Mouse (Mus musculus) midbrain, embryonic 14.5 days (tissue): Measurements from ENCODE around the gene Cdh16. TPM values are rescaled to one million over a fixed set of nuclear protein-coding genes. Genes with fewer than 3 reads are reported as not detected.
A peak's percentile ranks its signal among the peaks of the same experiment; 100 is the strongest.

Experiments
- ATAC-seq: fragments of 200-750 bp; cut with Nextera tagmentation; 2 replicates; pipeline ENCODE4 v1.8.0; 2017; ENCODE audit warnings: moderate number of reproducible peaks, moderate library complexity; ENCODE audit not compliant: low FRiP score, low TSS enrichment
- DNase-seq: peaks from one replicate; pipeline ENCODE4 v3.0.0-alpha.2; 2015
- H3K27ac ChIP-seq: fragments of 300-500 bp; sonication (generic); replicated peaks from 2 replicates; pipeline ENCODE4 v1.5.1; 2014; ENCODE audit warnings: mild to moderate bottlenecking, low read depth, low read length, moderate library complexity
- H3K27me3 ChIP-seq: fragments of 300-500 bp; sonication (generic); 2 replicates; pipeline ENCODE4 v1.6.1; 2014; ENCODE audit warnings: low read length, control low read depth, mixed read lengths; ENCODE audit not compliant: control insufficient read depth, insufficient read depth
- H3K36me3 ChIP-seq: fragments of 300-500 bp; sonication (generic); 2 replicates; pipeline ENCODE4 v1.6.1; 2014; ENCODE audit warnings: low read length, control low read depth; ENCODE audit not compliant: control insufficient read depth, insufficient read depth
- H3K4me1 ChIP-seq: fragments of 300-500 bp; sonication (generic); 2 replicates; pipeline ENCODE4 v1.6.1; 2014; ENCODE audit warnings: mild to moderate bottlenecking, antibody characterized with exemption, low read length, control low read depth; ENCODE audit not compliant: control insufficient read depth, insufficient read depth
- H3K4me2 ChIP-seq: fragments of 300-500 bp; sonication (generic); 2 replicates; pipeline ENCODE4 v1.6.1; 2014; ENCODE audit warnings: mild to moderate bottlenecking, low read length, moderate library complexity
- H3K4me3 ChIP-seq: fragments of 300-500 bp; sonication (generic); replicated peaks from 2 replicates; pipeline ENCODE4 v1.5.1; 2014; ENCODE audit warnings: low read depth, low read length
- H3K9ac ChIP-seq: fragments of 300-500 bp; sonication (generic); replicated peaks from 2 replicates; pipeline ENCODE4 v1.6.1; 2014; ENCODE audit warnings: mild to moderate bottlenecking, low read length, moderate library complexity
- H3K9me3 ChIP-seq: fragments of 300-500 bp; sonication (generic); 2 replicates; pipeline ENCODE4 v1.6.1; 2016; ENCODE audit warnings: low read length, control low read depth, mixed read lengths; ENCODE audit not compliant: control insufficient read depth
- WGBS: fragments of 180-500 bp; shearing (Covaris S2); extraction: QIAGEN DNeasy Blood & Tissue Kit; methylation state at CpG from one replicate; pipeline ENCODE4 v1.1.7; 2014; 5-methylcytosine and 5-hydroxymethylcytosine counted together
- polyA plus RNA-seq: library from polyadenylated mRNA; unstranded; fragments of >200 nt; fragmentation: Nextera tagmentation; extraction: Ambion mirVana; gene quantifications from 2 replicates; pipeline ENCODE4 v1.2.1, GENCODE M21; 2014

The Cdh16 gene
- polyA plus RNA-seq, 1 experiment from 2014 or later, result not detected

DNA sequence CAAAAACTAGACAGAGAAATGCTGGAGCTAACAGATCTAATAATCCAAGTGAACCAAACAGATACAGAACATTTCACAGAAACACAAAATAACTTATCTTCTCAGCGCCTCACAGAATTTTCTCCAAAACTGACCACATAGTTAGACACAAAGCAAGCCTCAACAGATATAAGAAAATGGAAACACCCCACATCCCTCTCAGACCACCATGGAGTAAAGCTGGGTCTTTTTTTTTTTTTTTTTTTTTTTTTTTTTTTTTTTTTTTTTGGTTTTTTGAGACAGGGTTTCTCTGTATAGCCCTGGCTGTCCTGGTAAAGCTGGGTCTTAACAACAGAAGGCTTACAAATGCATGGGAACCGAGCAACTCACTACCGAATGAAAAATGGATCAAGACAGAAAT is 47.4 kb downstream of the Cdh16 start:
- Histone ChIP-seq H3K36me3 (no peaks in the 10 kb centered on the region), H3K4me1 (no peaks in the 10 kb centered on the region), H3K4me2 (no peak overlapping the region), H3K27me3 (no peaks in the 10 kb centered on the region), H3K9me3 (no peaks in the 10 kb centered on the region), H3K4me3 (no peak overlapping the region), H3K9ac (no peak overlapping the region), H3K27ac (no peak overlapping the region)
- ATAC-seq, result no peak
- no peak for DNase-seq
- 90% methylated on average over 3 of the region's 3 CpGs for WGBS

GRCm38 (mm10) chr8:104570436-104571343 is 53.5 kb downstream of the Cdh16 start:
- Histone ChIP-seq H3K27ac (no peak overlapping the region), H3K9me3 (no peaks in the 10 kb centered on the region), H3K36me3 (no peaks in the 10 kb centered on the region), H3K4me3 (peak overlapping the region; percentile 30), H3K4me1 (peaks cover 5% of the 10 kb centered on the region; the same call in 1 of the 2 replicates), H3K9ac (peak overlapping the region; percentile 34; the same call in 1 of the 2 replicates), H3K4me2 (peak overlapping the region; percentile 67), H3K27me3 (no peaks in the 10 kb centered on the region)
- DNase-seq (peak; percentile 92), ATAC-seq (no peak; the same call in 1 of the 2 replicates)
- 9% methylated on average over 26 of the region's 26 CpGs for WGBS

- Histone ChIP-seq H3K4me2 (no peak overlapping the region), H3K27me3 (no peaks in the 10 kb centered on the region), H3K4me3 (no peak overlapping the region), H3K4me1 (peaks cover 5% of the 10 kb centered on the region; the same call in 1 of the 2 replicates), H3K9me3 (no peaks in the 10 kb centered on the region), H3K27ac (no peak overlapping the region), H3K9ac (no peak overlapping the region), H3K36me3 (no peaks in the 10 kb centered on the region)
- 58% methylated on average over 1 of the region's 1 CpGs for WGBS
- ATAC-seq, result no peak
- DNase-seq, result peak; percentile 46
Observed at GRCm38 (mm10) chr8:104569559-104569958, 54.6 kb downstream of the Cdh16 start.

GRCm38 (mm10) chr8:104565457-104565798 is 58.8 kb downstream of the Cdh16 start:
- Histone ChIP-seq H3K4me1 (peaks cover under 1% of the 10 kb centered on the region; the same call in 1 of the 2 replicates), H3K4me2 (no peak overlapping the region), H3K36me3 (no peaks in the 10 kb centered on the region), H3K27me3 (no peaks in the 10 kb centered on the region), H3K9ac (no peak overlapping the region), H3K27ac (no peak overlapping the region), H3K4me3 (no peak overlapping the region), H3K9me3 (no peaks in the 10 kb centered on the region)
- ATAC-seq, result no peak
- no peak for DNase-seq
- WGBS, result 92% methylated on average over 5 of the region's 5 CpGs

- 21% methylated on average over 22 of the region's 22 CpGs for WGBS
- no peaks in the 10 kb centered on the region for H3K27me3 ChIP-seq
Observed at GRCm38 (mm10) chr8:104564633-104565456, 59.4 kb downstream of the Cdh16 start.

DNA sequence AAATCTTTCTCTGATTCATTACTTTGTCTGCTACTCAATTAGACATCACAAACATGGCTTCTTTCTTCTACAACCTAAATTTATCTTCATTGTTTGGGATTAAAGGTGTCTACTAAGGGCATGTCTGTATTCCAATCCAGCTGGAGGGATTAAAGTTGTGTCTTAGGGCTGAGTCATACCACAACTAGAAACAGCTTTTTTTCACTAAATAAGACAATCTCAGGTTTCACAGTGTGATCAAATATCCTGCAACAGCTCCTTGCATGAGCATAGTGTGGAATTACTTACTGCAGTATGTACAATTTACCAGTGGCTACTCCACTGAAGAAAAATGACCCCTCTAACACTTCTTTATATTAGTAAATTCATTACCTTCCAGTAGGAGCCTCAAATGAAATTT is 63.5 kb downstream of the Cdh16 start:
- H3K36me3 ChIP-seq, result no peaks in the 10 kb centered on the region
- ATAC-seq, result no peak
- H3K9ac ChIP-seq, result no peak overlapping the region
- no peak for DNase-seq
- no peak overlapping the region for H3K4me2 ChIP-seq
- no peaks in the 10 kb centered on the region for H3K9me3 ChIP-seq
- no peaks in the 10 kb centered on the region for H3K4me1 ChIP-seq
- no peak overlapping the region for H3K27ac ChIP-seq
- H3K4me3 ChIP-seq, result no peak overlapping the region
- H3K27me3 ChIP-seq, result no peaks in the 10 kb centered on the region

More at GRCm38 (mm10) chr8:104564633-104565456, 59.4 kb downstream of the Cdh16 start:
- Histone ChIP-seq H3K4me2 (no peak overlapping the region), H3K9ac (no peak overlapping the region), H3K4me1 (no peaks in the 10 kb centered on the region), H3K9me3 (no peaks in the 10 kb centered on the region), H3K4me3 (no peak overlapping the region), H3K36me3 (no peaks in the 10 kb centered on the region), H3K27ac (no peak overlapping the region)
- peak; percentile 90 for DNase-seq
- ATAC-seq, result peak; percentile 75

DNA sequence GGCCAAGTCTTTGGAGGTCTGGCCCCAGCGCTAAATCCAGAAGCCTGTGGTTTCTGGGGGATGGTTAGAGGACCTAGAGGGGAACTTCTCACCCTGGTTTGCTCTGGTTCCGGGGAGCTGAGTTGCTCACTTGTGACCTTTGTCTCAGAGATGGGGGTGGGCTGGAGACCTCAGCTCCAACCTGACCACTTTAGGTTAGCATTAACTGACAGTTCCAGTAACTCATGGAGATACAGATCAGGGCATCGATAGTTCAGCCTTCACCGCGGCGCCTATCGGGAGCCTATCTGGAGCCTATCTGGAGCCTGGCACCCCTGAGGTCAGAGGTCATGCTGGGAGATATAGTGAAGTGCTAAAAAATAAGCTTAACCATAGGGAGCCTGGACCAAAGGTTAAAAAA is 67.0 kb downstream of the Cdh16 start:
- H3K9ac ChIP-seq, result no peak overlapping the region
- no peaks in the 10 kb centered on the region for H3K4me1 ChIP-seq
- no peaks in the 10 kb centered on the region for H3K9me3 ChIP-seq
- no peak overlapping the region for H3K4me2 ChIP-seq
- no peaks in the 10 kb centered on the region for H3K36me3 ChIP-seq
- DNase-seq, result no peak
- H3K27ac ChIP-seq, result no peak overlapping the region
- no peak overlapping the region for H3K4me3 ChIP-seq
- ATAC-seq, result no peak
- H3K27me3 ChIP-seq, result no peaks in the 10 kb centered on the region
- WGBS, result 90% methylated on average over 7 of the region's 7 CpGs

DNA sequence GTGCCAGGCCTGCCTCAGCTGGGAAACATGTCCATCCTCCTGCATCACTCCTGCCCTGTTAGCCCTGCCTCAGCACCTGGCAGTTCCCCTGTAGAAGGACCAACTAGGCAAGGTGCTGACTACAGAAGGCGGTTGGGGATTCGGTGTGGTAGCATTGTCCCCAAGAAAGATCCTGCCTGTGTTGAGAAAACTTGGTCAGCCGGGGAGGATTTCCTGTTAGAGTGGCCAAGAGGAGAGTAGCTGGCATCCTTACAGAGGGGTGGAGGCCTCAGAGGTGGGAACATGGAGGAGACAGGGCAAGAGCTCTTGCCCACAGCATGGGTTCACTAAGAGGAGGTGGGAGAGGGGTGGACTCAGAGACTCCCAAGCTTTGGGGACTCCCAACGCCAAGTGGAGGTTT is 69.0 kb downstream of the Cdh16 start:
- 90% methylated on average over 4 of the region's 4 CpGs for WGBS
- Histone ChIP-seq H3K4me2 (no peak overlapping the region), H3K36me3 (no peaks in the 10 kb centered on the region), H3K27me3 (no peaks in the 10 kb centered on the region), H3K4me3 (no peak overlapping the region), H3K27ac (no peak overlapping the region), H3K9ac (no peak overlapping the region), H3K4me1 (no peaks in the 10 kb centered on the region), H3K9me3 (no peaks in the 10 kb centered on the region)
- ATAC-seq, result no peak
- DNase-seq, result no peak
